Mouse (Mus musculus): ENCODE measurements around the gene Shisa5. TPM values are rescaled to one million over a fixed set of nuclear protein-coding genes. Genes with fewer than 3 reads are reported as not detected.

The Shisa5 gene
- total RNA-seq, 2 experiments from 2014 or later = 30.9 to 39.2 TPM

DNA sequence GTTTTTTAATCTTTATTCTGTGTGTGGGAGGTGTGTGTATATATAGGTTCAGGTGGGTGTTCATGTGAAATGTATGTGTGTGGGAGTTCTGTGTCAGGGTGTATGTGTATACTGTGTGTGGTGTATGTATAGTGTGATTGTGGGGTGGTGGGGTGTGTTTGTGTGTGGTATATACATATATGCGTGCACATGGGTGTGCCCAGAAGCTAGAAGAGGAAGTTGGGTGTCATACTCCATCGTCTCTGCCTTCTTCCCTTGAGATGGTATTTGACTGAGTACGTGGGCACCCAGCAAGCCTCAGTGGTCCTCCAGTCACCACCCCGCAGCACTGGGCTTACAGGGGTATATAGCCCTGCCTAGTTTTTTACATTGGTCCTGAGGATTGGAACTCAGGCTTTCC, 16.9 kb upstream of the Shisa5 start:
- DNase-seq = peak; percentile 2

DNA sequence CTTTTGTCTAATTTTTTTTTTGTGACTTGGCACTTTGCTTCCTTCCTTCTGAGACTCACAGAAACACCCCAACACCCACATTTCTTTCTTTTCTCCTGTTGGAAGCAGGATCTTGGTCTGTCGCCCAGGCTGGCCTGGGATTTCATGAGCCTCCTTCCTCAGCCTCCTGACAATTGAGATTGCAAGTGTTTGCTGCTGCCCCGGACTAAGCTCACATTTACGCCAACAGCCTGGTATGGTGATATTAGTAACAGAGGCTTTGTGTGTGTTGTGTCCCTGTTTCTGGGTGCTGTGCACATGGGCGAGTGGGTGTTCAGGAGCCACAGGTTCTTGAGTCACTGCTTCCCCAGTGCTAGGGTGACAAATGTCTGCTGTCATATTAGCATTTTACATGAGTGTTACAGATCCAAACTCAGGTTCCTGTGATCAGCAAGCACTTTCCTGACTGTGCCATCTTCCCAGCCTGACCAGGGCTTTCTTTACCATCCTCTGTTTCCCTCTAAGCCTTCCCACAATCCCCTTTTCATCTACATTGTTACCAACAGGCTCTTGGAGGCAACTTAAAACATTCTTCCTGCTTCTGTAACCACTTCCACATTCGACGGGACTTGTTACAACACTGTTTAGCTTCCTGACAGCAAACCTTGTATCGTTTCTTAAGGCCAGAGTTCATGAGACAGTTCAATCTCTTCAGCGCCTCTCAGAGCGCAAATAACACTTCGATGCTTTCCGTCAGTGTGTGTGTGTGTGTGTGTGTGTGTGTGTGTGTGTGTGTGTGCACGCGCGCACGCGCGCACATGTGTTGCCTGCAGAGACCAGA, 15.3 kb upstream of the Shisa5 start:
- peak; percentile 2 for DNase-seq

DNA sequence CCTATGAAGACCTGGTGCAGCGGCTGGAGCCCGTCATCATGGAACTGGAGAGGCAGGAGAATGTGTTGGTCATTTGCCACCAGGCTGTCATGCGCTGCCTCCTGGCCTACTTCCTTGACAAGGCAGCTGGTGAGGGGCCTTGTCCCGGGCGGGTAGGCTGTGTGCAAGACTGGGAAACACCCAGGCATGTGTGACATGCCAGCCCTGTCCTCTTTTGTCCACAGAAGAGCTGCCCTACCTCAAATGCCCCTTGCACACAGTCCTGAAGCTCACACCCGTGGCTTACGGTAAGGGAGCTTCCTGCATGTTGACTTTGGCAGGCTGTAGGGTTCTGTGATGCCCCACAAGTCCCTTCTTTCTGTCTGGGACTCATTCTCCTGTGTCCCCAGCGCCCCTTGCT, 10.8 kb upstream of the Shisa5 start:
- peak; percentile 25 for DNase-seq

DNA sequence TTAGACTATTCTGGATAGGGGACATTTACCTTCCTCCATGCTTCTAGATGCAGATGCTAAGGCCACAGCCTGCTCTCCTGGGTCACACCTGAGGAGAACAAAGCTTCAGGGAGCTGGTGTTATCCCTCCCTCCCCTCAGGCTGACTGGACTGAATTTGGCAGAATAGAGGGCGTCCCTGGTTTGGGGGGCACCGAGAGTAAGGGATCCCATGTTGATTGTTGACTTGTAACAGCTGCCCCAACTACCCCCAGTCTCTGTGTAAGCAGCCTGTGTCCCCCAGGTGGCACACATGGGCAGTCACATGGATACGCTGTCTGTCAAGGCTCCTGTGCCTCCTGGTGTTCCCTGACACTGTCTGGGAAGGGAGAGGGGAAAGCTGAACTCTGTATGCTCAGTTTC, 9.9 kb upstream of the Shisa5 start:
- DNase-seq = peak; percentile 1

GRCm38 (mm10) chr9:109028919-109029318, 9.4 kb upstream of the Shisa5 start:
- DNase-seq = no peak

DNA sequence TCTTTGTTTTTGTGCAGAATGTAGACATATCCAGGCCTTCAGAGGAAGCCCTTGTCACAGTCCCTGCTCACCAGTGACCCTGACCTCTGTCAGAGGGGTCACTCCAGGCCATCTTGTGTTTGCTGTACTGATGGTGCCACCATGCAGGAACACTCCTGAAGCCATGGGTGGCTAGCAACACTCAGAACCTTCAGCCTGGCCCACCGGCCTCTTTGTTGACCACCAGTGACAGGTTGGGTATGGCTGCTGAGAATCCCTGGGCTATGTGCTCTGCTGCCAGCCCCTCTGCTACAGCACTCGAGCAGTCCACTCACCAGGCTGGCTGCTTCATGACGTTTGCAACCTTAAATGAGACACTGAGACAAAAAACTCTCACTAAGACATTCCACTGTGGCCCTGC, 8.1 kb upstream of the Shisa5 start:
- DNase-seq = no peak

GRCm38 (mm10) chr9:109031001-109031400, 7.4 kb upstream of the Shisa5 start:
- no peak for DNase-seq

DNA sequence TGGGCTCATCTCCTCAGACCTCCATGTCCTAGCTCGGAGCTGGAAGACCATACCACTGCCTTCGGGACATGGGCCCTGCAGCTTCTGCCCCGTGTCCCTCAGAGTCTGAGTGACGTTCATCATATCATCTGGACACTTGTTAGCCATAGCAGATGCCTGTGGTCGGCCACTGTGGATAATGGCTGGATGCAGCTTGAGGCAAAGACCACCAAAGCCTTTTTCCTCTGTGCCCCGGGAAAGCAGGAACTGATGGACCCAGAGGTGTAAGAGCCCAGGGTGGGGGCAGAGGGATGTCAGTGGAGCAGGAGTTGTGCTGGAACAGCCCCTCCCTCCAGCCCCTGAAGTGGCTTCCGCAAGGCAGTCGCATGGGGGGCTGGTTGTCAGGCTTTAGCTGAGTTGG, 6.7 kb upstream of the Shisa5 start:
- no peak for DNase-seq

- DNase-seq = no peak
Measured at GRCm38 (mm10) chr9:109032435-109032834, 5.9 kb upstream of the Shisa5 start.

GRCm38 (mm10) chr9:109038901-109039364, 568 bp downstream of the Shisa5 start:
- peak; percentile 66 for DNase-seq

DNA sequence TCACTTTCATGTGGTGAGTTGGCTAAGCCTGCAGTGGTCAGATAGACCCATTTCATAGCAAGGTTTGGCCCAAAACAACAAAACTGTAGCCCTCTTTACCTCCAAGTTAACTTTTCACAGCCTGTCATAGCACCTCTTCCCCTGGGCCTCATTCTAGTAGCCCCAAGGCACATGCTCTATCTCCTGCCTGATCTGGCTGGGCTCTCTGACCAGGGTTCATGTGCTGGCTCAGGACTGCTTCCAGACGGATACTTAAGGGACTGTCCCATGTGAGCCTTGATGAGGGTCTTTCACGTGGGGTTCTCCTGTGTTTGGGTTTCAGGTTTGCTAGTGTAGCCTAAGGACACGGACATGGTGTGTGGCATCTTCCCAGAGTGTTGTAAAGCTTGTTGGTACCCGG, 1.3 kb downstream of the Shisa5 start:
- no peak for DNase-seq

- DNase-seq = no peak
Measured at GRCm38 (mm10) chr9:109040216-109040615, 1.9 kb downstream of the Shisa5 start.

- no peak for DNase-seq
Measured at GRCm38 (mm10) chr9:109040906-109041305, 2.5 kb downstream of the Shisa5 start.

- DNase-seq = no peak
Measured at GRCm38 (mm10) chr9:109041351-109041750, 3.0 kb downstream of the Shisa5 start.

DNA sequence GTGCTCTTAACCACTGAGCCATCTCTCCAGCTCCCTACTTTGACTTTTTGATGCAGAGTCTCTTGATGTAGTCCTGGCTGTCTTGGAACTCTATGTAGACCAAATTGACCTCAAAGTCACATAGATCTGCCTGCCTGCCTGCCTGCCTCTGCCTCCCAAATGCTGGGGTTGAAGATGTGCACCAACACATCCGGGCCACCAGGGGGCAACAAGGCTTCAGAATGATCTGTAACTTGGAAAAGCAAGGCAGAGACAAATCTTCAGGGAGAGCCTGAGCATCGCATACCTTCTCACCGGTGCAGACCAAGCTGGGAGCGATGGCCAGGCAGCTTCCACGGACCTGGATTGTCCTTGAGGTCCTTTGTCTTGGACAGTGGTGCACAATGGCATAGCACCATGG, 7.9 kb downstream of the Shisa5 start:
- peak; percentile 45 for DNase-seq

GRCm38 (mm10) chr9:109049316-109049715, 11.0 kb downstream of the Shisa5 start:
- DNase-seq = no peak

DNA sequence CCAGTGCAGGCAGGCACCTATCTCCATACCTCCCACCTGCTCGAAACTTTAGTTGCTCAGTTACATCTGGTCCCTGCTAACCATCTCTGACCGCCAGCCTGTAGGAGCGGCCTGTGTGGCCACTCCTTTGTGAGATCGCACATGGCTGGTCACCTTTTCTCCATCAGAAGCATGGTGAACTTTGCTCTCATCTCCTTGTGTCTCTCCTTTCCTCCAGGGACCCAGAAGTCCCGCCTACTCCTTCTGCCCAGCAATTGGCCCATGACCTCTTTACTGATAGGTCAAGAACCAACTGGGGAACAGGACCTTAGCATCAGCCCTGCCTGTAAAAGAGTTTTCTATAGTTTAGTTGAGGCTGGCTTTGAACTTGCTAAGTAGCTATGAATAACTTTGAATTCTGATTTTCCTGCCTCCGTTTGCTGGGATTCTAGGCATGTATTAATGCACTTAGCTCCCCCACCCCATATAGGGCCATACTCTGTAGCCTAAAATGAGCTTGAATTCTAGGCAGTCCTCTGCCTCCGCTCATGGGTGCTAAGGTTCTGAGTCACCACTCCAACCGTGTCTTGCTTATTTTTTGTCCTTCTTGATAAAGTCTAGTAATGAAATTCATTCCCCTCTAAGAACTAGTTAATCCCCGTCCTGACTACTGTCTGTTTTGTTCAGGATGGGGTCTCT, 11.8 kb downstream of the Shisa5 start:
- no peak for DNase-seq

DNA sequence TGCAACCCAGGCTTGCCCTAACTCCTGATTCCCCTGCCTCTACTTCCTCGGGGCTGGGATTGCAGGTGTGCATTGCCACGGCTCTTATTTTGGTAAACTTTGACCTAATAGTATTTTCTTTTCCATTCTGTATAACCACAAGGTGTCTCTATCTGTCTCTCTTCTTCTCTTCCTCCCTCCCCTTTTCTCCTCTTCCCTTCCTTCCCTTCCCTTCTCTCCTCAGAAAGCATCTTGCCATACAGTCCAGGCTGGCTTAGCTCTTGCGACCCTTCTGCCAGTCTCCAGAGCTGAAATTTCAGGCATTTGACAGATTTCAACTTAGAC, 12.3 kb downstream of the Shisa5 start:
- no peak for DNase-seq

GRCm38 (mm10) chr9:109051011-109051501, 12.7 kb downstream of the Shisa5 start:
- no peak for DNase-seq

GRCm38 (mm10) chr9:109051651-109052489, 13.5 kb downstream of the Shisa5 start:
- DNase-seq = no peak

DNA sequence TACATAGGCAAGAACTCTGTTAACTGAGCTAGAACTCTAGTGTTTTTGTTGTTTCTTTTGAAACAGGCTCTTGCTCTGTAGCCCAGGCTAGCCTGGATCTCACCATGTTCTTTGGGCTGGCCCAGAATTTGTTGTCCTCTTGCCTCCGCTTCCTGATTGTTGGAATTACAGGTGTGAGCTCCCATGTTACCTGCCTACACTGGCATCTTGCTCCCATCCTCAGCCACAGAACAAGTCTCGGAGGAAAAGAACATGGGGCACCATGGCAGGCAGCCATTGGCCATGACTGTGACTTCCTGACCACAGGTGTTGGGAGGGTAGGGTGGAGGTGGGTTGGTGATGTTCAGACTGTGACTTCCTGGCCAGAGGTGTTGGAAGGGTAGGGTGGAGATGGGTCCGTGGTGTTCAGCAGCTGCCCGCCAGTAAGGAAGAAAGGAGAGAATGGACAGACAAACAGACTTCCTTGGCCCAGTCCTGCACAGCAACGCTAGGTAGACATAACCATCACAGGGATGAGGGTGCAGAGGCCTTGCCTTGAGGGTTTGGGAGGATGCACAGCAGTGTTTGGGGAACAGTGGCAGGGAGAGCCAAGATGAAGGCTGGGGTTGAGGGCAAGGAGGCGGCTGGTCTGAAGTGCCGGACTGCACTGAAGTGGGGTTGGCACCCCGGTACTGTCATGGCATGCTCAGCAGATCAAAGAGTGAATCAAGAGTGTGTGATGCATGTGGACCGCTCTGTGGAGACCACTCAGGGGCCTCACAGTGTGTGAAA, 14.3 kb downstream of the Shisa5 start:
- DNase-seq = no peak

- DNase-seq = no peak
Measured at GRCm38 (mm10) chr9:109053366-109053765, 15.0 kb downstream of the Shisa5 start.

Measured in gastrocnemius, postnatal 10 days (tissue).